Comparison of ENCODE assay signal across 26 mouse cellular contexts in genomic region chr3:21728019-21728418, GRCm38 (mm10).
DNase-seq lines count a peak whose midpoint lies in the region; ATAC-seq and TF ChIP-seq lines count a peak whose summit lies in the region.
"Had no signal": no experiment of that assay in that cellular context is flagged by ENCODE, and none has a peak within 500 bp of the region (broad histone marks: within the 10 kb centered on the region; RNA-seq: fewer than 3 reads in every experiment).

No protein-coding gene starts in this region.

- 31% methylated on average over 4 of the region's 4 CpGs for WGBS in midbrain, embryonic 10.5 days
- 17% methylated on average over 4 of the region's 4 CpGs for WGBS in midbrain, embryonic 13.5 days
- 22% methylated on average over 4 of the region's 4 CpGs for whole genome bisulfite sequencing in hindbrain, embryonic 11.5 days

- H3K27me3 ChIP-seq in midbrain, embryonic 10.5 days (ENCODE audit: low read depth, poor library complexity, severe bottlenecking) = no peaks in the 10 kb centered on the region
- H3K27me3 ChIP-seq in midbrain, embryonic 13.5 days = no peaks in the 10 kb centered on the region
- H3K27me3 ChIP-seq in hindbrain, embryonic 11.5 days (ENCODE audit: control insufficient read depth, insufficient read depth, low read length) = no peaks in the 10 kb centered on the region
- H3K27me3 ChIP-seq: heart, embryonic 13.5 days; hindbrain, embryonic 12.5 days; intestine, embryonic 15.5 days had no signal

- H3K36me3 ChIP-seq in midbrain, embryonic 10.5 days = no peaks in the 10 kb centered on the region
- H3K36me3 ChIP-seq in midbrain, embryonic 13.5 days = no peaks in the 10 kb centered on the region
- H3K36me3 ChIP-seq in ES-E14 (ENCODE audit: control insufficient read depth, insufficient read depth, low read length, poor library complexity, severe bottlenecking) = no peaks in the 10 kb centered on the region
- no peaks in the 10 kb centered on the region for H3K36me3 ChIP-seq in hindbrain, embryonic 11.5 days (ENCODE audit: control insufficient read depth, insufficient read depth, low read length)
- H3K36me3 ChIP-seq: G1E; heart, embryonic 10.5 days; heart, embryonic 13.5 days; hindbrain, embryonic 12.5 days; intestine, embryonic 15.5 days had no signal

- H3K4me3 ChIP-seq in midbrain, embryonic 10.5 days = no peak overlapping the region
- no peak overlapping the region for H3K4me3 ChIP-seq in midbrain, embryonic 13.5 days (replicated peaks)
- H3K4me3 ChIP-seq in ES-E14 (ENCODE audit: insufficient read depth in 1 of 2, low read depth in 1 of 2, low read length in 2 of 2, poor library complexity in 1 of 2, severe bottlenecking in 1 of 2) = no peak overlapping the region
- H3K4me3 ChIP-seq in hindbrain, embryonic 11.5 days (ENCODE audit: low read depth, low read length) = no peak overlapping the region
- H3K4me3 ChIP-seq: heart, adult 2 months; heart, embryonic 10.5 days; heart, embryonic 13.5 days; hindbrain, embryonic 12.5 days; intestine, embryonic 15.5 days had no signal

- H3K9ac ChIP-seq in midbrain, embryonic 13.5 days (replicated peaks) = no peak overlapping the region
- no peak overlapping the region for H3K9ac ChIP-seq in ES-E14 (ENCODE audit: insufficient read depth, low read depth, low read length, poor library complexity, severe bottlenecking)
- no peak overlapping the region for H3K9ac ChIP-seq in hindbrain, embryonic 11.5 days (ENCODE audit: low read depth, low read length)
- H3K9ac ChIP-seq: forebrain, postnatal 0 days; heart, embryonic 13.5 days; hindbrain, embryonic 12.5 days; intestine, embryonic 15.5 days had no signal

- H3K9me3 ChIP-seq in midbrain, embryonic 10.5 days (replicated peaks) = no peaks in the 10 kb centered on the region
- H3K9me3 ChIP-seq in midbrain, embryonic 13.5 days = no peaks in the 10 kb centered on the region
- H3K9me3 ChIP-seq in ES-E14 (ENCODE audit: control insufficient read depth, insufficient read depth, low read depth, low read length) = no peaks in the 10 kb centered on the region
- no peaks in the 10 kb centered on the region for H3K9me3 ChIP-seq in hindbrain, embryonic 11.5 days (ENCODE audit: control insufficient read depth, low read length)
- H3K9me3 ChIP-seq: G1E; heart, embryonic 10.5 days; heart, embryonic 13.5 days; hindbrain, embryonic 12.5 days; intestine, embryonic 15.5 days had no signal

- peak overlapping the region; percentile 42 for H3K27ac ChIP-seq in midbrain, embryonic 10.5 days (replicated peaks)
- no peak overlapping the region for H3K27ac ChIP-seq in midbrain, embryonic 13.5 days
- no peak overlapping the region for H3K27ac ChIP-seq in ES-E14 (ENCODE audit: insufficient read depth, low read depth, low read length, poor library complexity, severe bottlenecking)
- no peak overlapping the region for H3K27ac ChIP-seq in hindbrain, embryonic 11.5 days (ENCODE audit: low read depth, low read length)
- H3K27ac ChIP-seq: heart, adult 2 months; heart, embryonic 10.5 days; heart, embryonic 13.5 days; hindbrain, embryonic 12.5 days; intestine, embryonic 15.5 days had no signal

- no peak for ATAC-seq in midbrain, embryonic 13.5 days
- ATAC-seq in hindbrain, embryonic 11.5 days (ENCODE audit: low FRiP score) = no peak
- ATAC-seq: CD4-positive, CD25-positive, alpha-beta regulatory T cell, adult 4 months; forebrain, embryonic 14.5 days; intestine, embryonic 15.5 days had no signal

- H3K4me1 ChIP-seq in midbrain, embryonic 10.5 days = peaks cover 14% of the 10 kb centered on the region
- H3K4me1 ChIP-seq in midbrain, embryonic 13.5 days (replicated peaks) = peaks cover 6% of the 10 kb centered on the region
- H3K4me1 ChIP-seq in ES-E14 (ENCODE audit: control insufficient read depth in 2 of 2, insufficient read depth in 2 of 2, low read length in 2 of 2, poor library complexity in 1 of 2) = no peaks in the 10 kb centered on the region
- H3K4me1 ChIP-seq in hindbrain, embryonic 11.5 days (replicated peaks; ENCODE audit: control insufficient read depth, insufficient read depth, low read length) = no peaks in the 10 kb centered on the region
- H3K4me1 ChIP-seq: heart, embryonic 10.5 days; heart, embryonic 13.5 days; intestine, embryonic 15.5 days had no signal

- DNase-seq in midbrain, embryonic 10.5 days (ENCODE audit: low spot score) = no peak
- DNase-seq in ES-CJ7 (ENCODE audit: low read depth, low spot score) = peak; percentile 63
- peak; percentile 26 for DNase-seq in ES-E14 (ENCODE audit: low read depth, low spot score)
- peak; percentile 65 for DNase-seq in ZHBTc4 (ENCODE audit: low read depth, low spot score)
- no peak for DNase-seq in spleen, adult 18-20 months
- DNase-seq in hindbrain, embryonic 11.5 days (ENCODE audit: low spot score) = no peak
- no peak for DNase-seq in right cerebral cortex, adult 2 months (ENCODE audit: low spot score in 2 of 2)
- DNase-seq: adrenal gland, postnatal 10 days; adrenal gland, postnatal 36 days; cerebellum, adult 11 months; cerebellum, adult 2 months; cerebellum, postnatal 36 days; forebrain, postnatal 0 days; gastrocnemius, postnatal 10 days; gastrocnemius, postnatal 36 days; heart, adult 2 months; heart, postnatal 14 days; heart, postnatal 4 days had no signal

- no peak overlapping the region for H3K4me2 ChIP-seq in midbrain, embryonic 13.5 days (replicated peaks)
- no peak overlapping the region for H3K4me2 ChIP-seq in hindbrain, embryonic 11.5 days (replicated peaks; ENCODE audit: low read depth, low read length)
- H3K4me2 ChIP-seq: heart, embryonic 13.5 days; hindbrain, embryonic 12.5 days; intestine, embryonic 15.5 days had no signal

- in situ Hi-C loops in ES-E14 (cut with MboI; ENCODE audit: low sequenced_read_pairs in 2 of 2, unreplicated experiment in 2 of 2) = no loop called here

TF ChIP-seq in ES-E14, 5 proteins besides CTCF, POLR2A, EP300 and RAD21:
- TF ChIP-seq MAFK (IDR thresholded peaks at IDR 0.05; ENCODE audit: insufficient read depth, low read depth, low read length) = no peak
- TF ChIP-seq CHD2 (IDR thresholded peaks at IDR 0.05; ENCODE audit: low read depth, low read length) = no peak
- no peak for TF ChIP-seq HCFC1 (IDR thresholded peaks at IDR 0.05; ENCODE audit: borderline replicate concordance, insufficient read depth, low read length)
- no peak for TF ChIP-seq ZC3H11A (IDR thresholded peaks at IDR 0.05; ENCODE audit: borderline replicate concordance, low read depth, low read length)
- no peak for TF ChIP-seq ZNF384 (IDR thresholded peaks at IDR 0.05; ENCODE audit: low read depth, low read length)

Comparison
In these comparisons a context has a peak if more than half of its experiments do, and no peak if none do; other contexts are left out.
1. DNase-seq: peak in ES-CJ7 (single experiment), ES-E14 (single experiment) and ZHBTc4 (single experiment); none in midbrain, embryonic 10.5 days (single experiment), spleen, adult 18-20 months (0 of 2), hindbrain, embryonic 11.5 days (single experiment) and right cerebral cortex, adult 2 months (0 of 2).